Mouse (Mus musculus): ENCODE data around the gene Galnt10. TPM values are rescaled to one million over a fixed set of nuclear protein-coding genes. Genes with fewer than 3 reads are reported as not detected.

Galnt10 gene
- polyA plus RNA-seq, 1 experiment from 2014 or later, result 18.8 TPM

- Histone ChIP-seq H3K27me3 (replicated peaks; ENCODE audit: low read depth, poor library complexity, severe bottlenecking) (no peaks in the 10 kb centered on the region; the same call in 1 of the 2 replicates), H3K4me1 (peaks cover 90% of the 10 kb centered on the region), H3K9me3 (no peaks in the 10 kb centered on the region), H3K27ac (replicated peaks) (0 out of 2 replicates have a peak overlapping the region, but pooled peaks have one; percentile 3), H3K4me3 (no peak overlapping the region), H3K36me3 (replicated peaks) (no peaks in the 10 kb centered on the region; the same call in 1 of the 2 replicates)
- 83% methylated on average over 5 of the region's 5 CpGs for WGBS
- no peak for DNase-seq (ENCODE audit: low spot score)
Observed at GRCm38 (mm10) chr11:57653796-57654195, 8.6 kb downstream of the Galnt10 start.

- H3K27ac ChIP-seq (replicated peaks), result 0 out of 2 replicates have a peak overlapping the region, but pooled peaks have one; percentile 51
Observed at GRCm38 (mm10) chr11:57654386-57654785, 9.1 kb downstream of the Galnt10 start.

GRCm38 (mm10) chr11:57654977-57655397 lies 9.7 kb downstream of the Galnt10 start:
- Histone ChIP-seq H3K36me3 (replicated peaks) (no peaks in the 10 kb centered on the region; the same call in 1 of the 2 replicates), H3K27ac (replicated peaks) (no peak overlapping the region), H3K27me3 (replicated peaks; ENCODE audit: low read depth, poor library complexity, severe bottlenecking) (no peaks in the 10 kb centered on the region; the same call in 1 of the 2 replicates), H3K4me1 (peaks cover 80% of the 10 kb centered on the region), H3K4me3 (no peak overlapping the region), H3K9me3 (no peaks in the 10 kb centered on the region)
- WGBS, result 29% methylated on average over 5 of the region's 5 CpGs
- DNase-seq (ENCODE audit: low spot score), result no peak

More at GRCm38 (mm10) chr11:57654386-57654785, 9.1 kb downstream of the Galnt10 start:
- Histone ChIP-seq H3K4me3 (no peak overlapping the region), H3K36me3 (replicated peaks) (no peaks in the 10 kb centered on the region; the same call in 1 of the 2 replicates), H3K4me1 (peaks cover 84% of the 10 kb centered on the region), H3K9me3 (no peaks in the 10 kb centered on the region), H3K27me3 (replicated peaks; ENCODE audit: low read depth, poor library complexity, severe bottlenecking) (no peaks in the 10 kb centered on the region; the same call in 1 of the 2 replicates)
- WGBS, result 40% methylated on average over 4 of the region's 4 CpGs
- no peak for DNase-seq (ENCODE audit: low spot score)

DNA sequence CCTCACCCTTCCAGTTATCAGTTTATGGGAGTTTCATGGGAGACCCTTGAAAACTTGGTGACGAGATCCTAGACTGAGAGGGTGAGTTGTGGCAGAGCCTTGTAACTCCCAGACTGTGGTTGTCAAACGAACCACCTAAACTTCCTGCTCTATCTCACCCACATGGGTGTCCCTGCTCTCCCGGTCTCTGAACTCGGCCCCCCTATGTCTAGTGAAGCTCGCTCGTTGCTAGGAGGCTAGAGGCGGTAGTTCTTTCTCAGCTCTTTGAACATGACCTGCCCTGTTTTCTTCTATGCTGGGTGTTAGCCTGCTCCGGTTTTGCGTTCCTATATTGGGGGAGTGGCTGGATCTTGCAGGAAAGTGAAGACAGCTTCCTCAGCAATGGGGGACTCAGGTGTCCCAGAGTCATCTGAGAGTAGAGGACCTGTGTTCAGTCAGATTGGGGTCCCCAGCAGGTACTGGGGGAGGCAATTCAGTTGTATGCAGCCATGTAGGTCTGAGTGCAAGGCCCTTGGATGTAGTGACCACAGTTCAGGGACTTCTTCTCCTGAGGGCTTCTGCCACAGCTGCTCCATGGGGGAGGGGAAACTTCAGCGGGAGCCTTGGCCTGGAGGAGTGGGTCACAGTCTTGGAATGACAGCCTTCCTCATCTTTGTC lies 10.6 kb downstream of the Galnt10 start:
- Histone ChIP-seq H3K4me1 (peaks cover 80% of the 10 kb centered on the region), H3K4me3 (no peak overlapping the region), H3K36me3 (replicated peaks) (no peaks in the 10 kb centered on the region), H3K27ac (replicated peaks) (peak overlapping the region; percentile 36; the same call in 1 of the 2 replicates), H3K9me3 (no peaks in the 10 kb centered on the region), H3K27me3 (replicated peaks; ENCODE audit: low read depth, poor library complexity, severe bottlenecking) (no peaks in the 10 kb centered on the region)
- no peak for DNase-seq (ENCODE audit: low spot score)
- 60% methylated on average over 10 of the region's 10 CpGs for WGBS

- DNase-seq (ENCODE audit: low spot score), result no peak
Observed at GRCm38 (mm10) chr11:57656602-57657275, 11.5 kb downstream of the Galnt10 start.

DNA sequence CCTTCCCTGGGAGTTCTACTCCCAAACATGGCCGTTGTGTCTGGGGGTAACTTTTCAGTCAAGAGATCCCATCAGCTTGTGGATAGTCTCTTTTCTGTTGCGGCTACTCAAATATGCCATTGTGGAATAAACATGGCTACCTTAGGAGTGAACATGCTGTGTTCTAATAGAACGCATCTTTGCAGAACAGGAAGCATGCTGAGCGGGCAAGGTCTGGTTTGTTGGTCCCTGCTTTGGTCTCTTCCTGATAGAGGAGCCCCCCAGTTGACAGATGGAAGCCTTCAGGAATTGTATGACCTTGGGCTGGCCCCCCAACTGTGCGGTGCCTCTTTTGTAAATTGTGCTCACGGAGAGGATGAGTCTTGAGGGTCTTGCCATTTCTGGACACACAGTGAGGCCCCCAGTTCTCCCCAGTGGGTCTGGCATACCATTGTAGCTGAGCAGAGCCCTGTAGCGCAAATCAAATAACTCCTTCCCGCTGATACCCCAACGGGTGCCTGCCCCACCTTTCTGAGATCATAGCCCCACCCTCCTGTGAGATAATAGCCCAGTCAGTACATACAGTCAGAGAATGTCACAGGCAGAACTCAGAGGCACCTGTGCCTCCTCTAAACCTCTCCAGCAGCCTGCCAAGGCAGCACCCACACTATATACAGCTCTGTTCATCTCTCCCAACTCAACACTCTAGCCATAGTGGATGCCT lies 12.3 kb downstream of the Galnt10 start:
- Histone ChIP-seq H3K9me3 (no peaks in the 10 kb centered on the region), H3K4me3 (no peak overlapping the region), H3K4me1 (peaks cover 66% of the 10 kb centered on the region), H3K36me3 (replicated peaks) (no peaks in the 10 kb centered on the region), H3K27ac (replicated peaks) (no peak overlapping the region), H3K27me3 (replicated peaks; ENCODE audit: low read depth, poor library complexity, severe bottlenecking) (no peaks in the 10 kb centered on the region)
- DNase-seq (ENCODE audit: low spot score), result no peak
- 89% methylated on average over 9 of the region's 9 CpGs for WGBS

More at GRCm38 (mm10) chr11:57656602-57657275, 11.5 kb downstream of the Galnt10 start:
- Histone ChIP-seq H3K36me3 (replicated peaks) (no peaks in the 10 kb centered on the region), H3K4me1 (peaks cover 74% of the 10 kb centered on the region), H3K27me3 (replicated peaks; ENCODE audit: low read depth, poor library complexity, severe bottlenecking) (no peaks in the 10 kb centered on the region), H3K27ac (replicated peaks) (peak overlapping the region; percentile 36; the same call in 1 of the 2 replicates), H3K4me3 (no peak overlapping the region), H3K9me3 (no peaks in the 10 kb centered on the region)
- 46% methylated on average over 8 of the region's 8 CpGs for WGBS

DNA sequence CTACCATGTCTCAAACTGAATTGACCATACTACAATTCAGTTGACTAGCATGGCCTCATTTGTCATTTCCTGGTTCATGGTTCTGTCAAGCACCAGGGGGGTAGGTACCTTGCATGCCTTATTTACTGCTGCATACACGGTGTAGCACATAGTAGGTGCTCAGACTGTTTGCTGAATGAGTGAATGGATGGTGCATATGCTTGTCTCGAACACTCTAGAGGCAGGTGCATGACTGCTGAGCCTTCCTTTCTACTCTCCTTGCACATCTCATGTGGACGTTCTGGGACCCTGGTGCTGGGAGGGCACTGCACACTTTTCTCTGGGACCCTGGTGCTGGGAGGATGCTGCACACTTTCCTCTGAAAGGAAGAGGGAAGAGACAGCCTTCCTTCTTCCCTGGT lies 13.0 kb downstream of the Galnt10 start:
- no peaks in the 10 kb centered on the region for H3K36me3 ChIP-seq (replicated peaks)
- peaks cover 64% of the 10 kb centered on the region for H3K4me1 ChIP-seq
- no peaks in the 10 kb centered on the region for H3K9me3 ChIP-seq
- no peaks in the 10 kb centered on the region for H3K27me3 ChIP-seq (replicated peaks; ENCODE audit: low read depth, poor library complexity, severe bottlenecking)
- no peak overlapping the region for H3K27ac ChIP-seq (replicated peaks)
- 87% methylated on average over 3 of the region's 3 CpGs for WGBS
- no peak overlapping the region for H3K4me3 ChIP-seq
- DNase-seq (ENCODE audit: low spot score), result no peak

- Histone ChIP-seq H3K4me1 (peaks cover 61% of the 10 kb centered on the region), H3K27ac (replicated peaks) (no peak overlapping the region)
- 84% methylated on average over 6 of the region's 6 CpGs for WGBS
Observed at GRCm38 (mm10) chr11:57658751-57659150, 13.5 kb downstream of the Galnt10 start.

GRCm38 (mm10) chr11:57660156-57660555 lies 14.9 kb downstream of the Galnt10 start:
- 89% methylated on average over 4 of the region's 4 CpGs for WGBS
- H3K4me1 ChIP-seq, result peaks cover 47% of the 10 kb centered on the region

More at GRCm38 (mm10) chr11:57658751-57659150, 13.5 kb downstream of the Galnt10 start:
- no peaks in the 10 kb centered on the region for H3K36me3 ChIP-seq (replicated peaks)
- no peak for DNase-seq (ENCODE audit: low spot score)
- H3K9me3 ChIP-seq, result no peaks in the 10 kb centered on the region
- no peak overlapping the region for H3K4me3 ChIP-seq
- H3K27me3 ChIP-seq (replicated peaks; ENCODE audit: low read depth, poor library complexity, severe bottlenecking), result no peaks in the 10 kb centered on the region

GRCm38 (mm10) chr11:57660814-57661213 lies 15.6 kb downstream of the Galnt10 start:
- H3K4me3 ChIP-seq, result no peak overlapping the region
- DNase-seq (ENCODE audit: low spot score), result no peak
- no peaks in the 10 kb centered on the region for H3K9me3 ChIP-seq
- H3K27ac ChIP-seq (replicated peaks), result no peak overlapping the region
- no peaks in the 10 kb centered on the region for H3K36me3 ChIP-seq (replicated peaks)
- 50% methylated on average over 5 of the region's 5 CpGs for WGBS
- H3K27me3 ChIP-seq (replicated peaks; ENCODE audit: low read depth, poor library complexity, severe bottlenecking), result no peaks in the 10 kb centered on the region
- H3K4me1 ChIP-seq, result peaks cover 40% of the 10 kb centered on the region

More at GRCm38 (mm10) chr11:57660156-57660555, 14.9 kb downstream of the Galnt10 start:
- H3K36me3 ChIP-seq (replicated peaks), result no peaks in the 10 kb centered on the region
- no peak for DNase-seq (ENCODE audit: low spot score)
- no peak overlapping the region for H3K27ac ChIP-seq (replicated peaks)
- H3K27me3 ChIP-seq (replicated peaks; ENCODE audit: low read depth, poor library complexity, severe bottlenecking), result no peaks in the 10 kb centered on the region
- H3K4me3 ChIP-seq, result no peak overlapping the region
- no peaks in the 10 kb centered on the region for H3K9me3 ChIP-seq

DNA sequence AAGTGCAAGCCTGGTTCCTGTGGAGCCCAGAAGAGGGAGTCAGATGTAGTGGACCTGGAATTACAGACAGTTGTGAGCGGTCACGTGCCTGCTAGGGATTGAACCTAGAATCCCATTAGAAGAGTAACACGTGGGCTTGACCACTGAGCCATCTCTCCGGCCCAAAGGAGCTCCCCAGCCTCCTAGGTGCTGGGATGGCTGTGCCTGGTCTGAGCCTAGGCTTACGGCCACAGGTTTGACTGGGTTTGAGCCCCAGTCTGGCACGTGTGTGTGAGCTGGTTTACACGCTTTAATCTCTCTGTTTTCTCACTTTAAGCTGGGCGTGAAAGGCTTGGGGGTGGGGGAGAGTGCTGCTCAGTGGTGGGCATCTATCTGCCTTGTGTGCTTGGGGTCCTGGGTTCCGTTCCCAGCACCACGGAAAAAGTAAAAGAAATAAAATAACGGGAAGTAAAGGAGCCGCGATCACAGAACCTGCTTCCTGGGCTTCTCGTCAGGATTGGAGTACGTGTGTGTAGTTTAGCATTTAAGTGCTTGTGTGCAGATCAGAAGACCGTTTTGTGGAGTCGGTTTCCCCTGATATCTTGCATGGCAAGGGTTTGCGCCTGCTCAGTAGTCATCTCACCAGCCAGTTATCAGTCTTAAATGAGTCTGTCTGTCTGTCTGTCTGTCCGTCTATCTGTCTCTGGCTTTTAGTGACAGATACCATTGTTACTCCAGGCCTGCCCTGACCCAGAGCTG lies 16.4 kb downstream of the Galnt10 start:
- Histone ChIP-seq H3K4me3 (no peak overlapping the region), H3K36me3 (replicated peaks) (no peaks in the 10 kb centered on the region), H3K27me3 (replicated peaks; ENCODE audit: low read depth, poor library complexity, severe bottlenecking) (no peaks in the 10 kb centered on the region), H3K27ac (replicated peaks) (no peak overlapping the region), H3K9me3 (no peaks in the 10 kb centered on the region), H3K4me1 (peaks cover 32% of the 10 kb centered on the region)
- no peak for DNase-seq (ENCODE audit: low spot score)
- 92% methylated on average over 19 of the region's 19 CpGs for WGBS

GRCm38 (mm10) chr11:57662231-57662630 lies 17.0 kb downstream of the Galnt10 start:
- Histone ChIP-seq H3K4me3 (no peak overlapping the region), H3K4me1 (peaks cover 27% of the 10 kb centered on the region), H3K36me3 (replicated peaks) (no peaks in the 10 kb centered on the region), H3K27me3 (replicated peaks; ENCODE audit: low read depth, poor library complexity, severe bottlenecking) (no peaks in the 10 kb centered on the region), H3K9me3 (no peaks in the 10 kb centered on the region), H3K27ac (replicated peaks) (no peak overlapping the region)
- DNase-seq (ENCODE audit: low spot score), result no peak
- 85% methylated on average over 4 of the region's 4 CpGs for WGBS

All from embryonic facial prominence, embryonic 10.5 days (tissue).